Mouse (Mus musculus): ENCODE data around the gene Coro1b. TPM values are rescaled to one million over a fixed set of nuclear protein-coding genes. Genes with fewer than 3 reads are reported as not detected.
A peak's percentile ranks its signal among the peaks of the same experiment; 100 is the strongest.

Gene Coro1b
- total RNA-seq (2021) = 10 to 100 TPM; 73.6 to 74.5 TPM
- long read RNA-seq, experiment 1, transcript Coro1b-201 (11 exons, 1,888 nt) = major isoform, 19 of 80 reads
- long read RNA-seq, experiment 1, partial matches to known transcripts = 8 of 80 reads
- long read RNA-seq, experiment 1, other reads (novel, unspliced or antisense) = 52 of 80 reads
- long read RNA-seq, experiment 2, transcript Coro1b-201 (11 exons, 1,888 nt) = major isoform, 13 of 89 reads
- long read RNA-seq, experiment 2, partial matches to known transcripts = 13 of 89 reads
- long read RNA-seq, experiment 2, other reads (novel, unspliced or antisense) = 60 of 89 reads

- DNase-seq (ENCODE audit: low spot score in 2 of 2) = peak; percentile 97 to 99
Observed at GRCm38 (mm10) chr19:4148491-4148806, at the start of gene Coro1b. Gene Coro1b (plus strand): TSS chr19:4148619.

GRCm38 (mm10) chr19:4099056-4099455 is 49.4 kb upstream of the Coro1b start:
- peak; percentile 84 to 93 for DNase-seq (ENCODE audit: low spot score in 2 of 2)

- DNase-seq (ENCODE audit: low spot score in 2 of 2) = peak; percentile 59 to 69
Observed at GRCm38 (mm10) chr19:4099837-4100717, 48.3 kb upstream of the Coro1b start, which contains the start of gene Pitpnm1. Gene Pitpnm1 (plus strand): TSS chr19:4099998.

- DNase-seq (ENCODE audit: low spot score in 2 of 2) = no peak
Observed at GRCm38 (mm10) chr19:4100718-4101261, 47.6 kb upstream of the Coro1b start.

- no peak for DNase-seq (ENCODE audit: low spot score in 2 of 2)
Observed at GRCm38 (mm10) chr19:4101466-4101865, 47.0 kb upstream of the Coro1b start.

GRCm38 (mm10) chr19:4102049-4102448 is 46.4 kb upstream of the Coro1b start:
- DNase-seq (ENCODE audit: low spot score in 2 of 2) = no peak

GRCm38 (mm10) chr19:4102626-4103025 is 45.8 kb upstream of the Coro1b start:
- DNase-seq (ENCODE audit: low spot score in 2 of 2) = no peak

GRCm38 (mm10) chr19:4103294-4103693 is 45.1 kb upstream of the Coro1b start:
- no peak for DNase-seq (ENCODE audit: low spot score in 2 of 2)

GRCm38 (mm10) chr19:4103792-4104191 is 44.6 kb upstream of the Coro1b start:
- no peak for DNase-seq (ENCODE audit: low spot score in 2 of 2)

GRCm38 (mm10) chr19:4104675-4105194 is 43.7 kb upstream of the Coro1b start:
- DNase-seq (ENCODE audit: low spot score in 2 of 2) = no peak

- no peak for DNase-seq (ENCODE audit: low spot score in 2 of 2)
Observed at GRCm38 (mm10) chr19:4106654-4107053, 41.8 kb upstream of the Coro1b start.

GRCm38 (mm10) chr19:4108535-4108934 is 39.9 kb upstream of the Coro1b start:
- DNase-seq (ENCODE audit: low spot score in 2 of 2) = no peak

- DNase-seq (ENCODE audit: low spot score in 2 of 2) = no peak
Observed at GRCm38 (mm10) chr19:4112063-4112960, 36.1 kb upstream of the Coro1b start.

- peak in 1 of 2 experiments; percentile 73 for DNase-seq (ENCODE audit: low spot score in 2 of 2)
Observed at GRCm38 (mm10) chr19:4113186-4113805, 35.1 kb upstream of the Coro1b start.

- DNase-seq (ENCODE audit: low spot score in 2 of 2) = no peak
Observed at GRCm38 (mm10) chr19:4113806-4114230, 34.6 kb upstream of the Coro1b start.

- no peak for DNase-seq (ENCODE audit: low spot score in 2 of 2)
Observed at GRCm38 (mm10) chr19:4114551-4114950, 33.9 kb upstream of the Coro1b start.

GRCm38 (mm10) chr19:4115144-4115543 is 33.3 kb upstream of the Coro1b start:
- no peak for DNase-seq (ENCODE audit: low spot score in 2 of 2)

- DNase-seq (ENCODE audit: low spot score in 2 of 2) = no peak
Observed at GRCm38 (mm10) chr19:4115816-4116215, 32.6 kb upstream of the Coro1b start.

- no peak for DNase-seq (ENCODE audit: low spot score in 2 of 2)
Observed at GRCm38 (mm10) chr19:4117006-4117405, 31.4 kb upstream of the Coro1b start.

GRCm38 (mm10) chr19:4118350-4118749 is 30.1 kb upstream of the Coro1b start:
- DNase-seq (ENCODE audit: low spot score in 2 of 2) = no peak

Measured in gastrocnemius, postnatal 4 days (tissue).